Mouse (Mus musculus): ENCODE results near the gene Enkur.

DNA sequence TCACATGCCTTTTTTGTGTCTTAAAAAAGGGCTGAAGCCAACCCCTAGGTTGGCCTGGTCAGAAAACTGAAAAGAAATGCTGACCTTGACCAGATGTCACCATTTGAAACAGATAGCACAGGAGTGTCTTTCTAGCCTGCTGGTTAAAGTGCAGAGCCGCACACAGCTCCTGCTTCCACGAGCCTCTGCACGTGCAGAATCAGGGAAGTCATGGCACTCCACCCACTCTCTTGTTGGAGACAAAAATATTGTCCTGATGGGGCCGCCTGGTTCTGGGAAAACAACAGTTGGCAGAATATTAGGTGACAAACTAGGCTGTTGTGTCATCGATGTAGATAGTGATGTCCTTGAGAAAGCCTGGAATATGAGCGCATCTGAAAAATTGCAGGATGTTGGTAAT is 6.2 kb upstream of the Enkur start:
- TF ChIP-seq POLR2A (IDR thresholded peaks at IDR 0.05; ENCODE audit: borderline replicate concordance, extremely low read depth, insufficient read depth, insufficient read length, poor library complexity, severe bottlenecking) = no peak
- no peak for TF ChIP-seq CTCF (IDR thresholded peaks at IDR 0.05; ENCODE audit: borderline replicate concordance, extremely low read depth, insufficient read depth, insufficient read length)

All from brain, embryonic 14.5 days (tissue).